Mouse (Mus musculus): Measurements from ENCODE around the gene Coro6.

Coro6 gene

GRCm38 (mm10) chr11:77462283-77463100 lies at the start of gene Coro6:
Gene Coro6 (plus strand): TSS chr11:77462411.
- ChIA-PET CTCF (interaction anchor here in 3 of 4 experiments (0.5 to 1.7 kb wide), 4 partner anchors 16 to 465 kb away, joined by 3 to 5 read pairs (median 4); no protein-coding TSS in a partner anchor), POLR2A (interaction anchor here in 2 of 4 experiments (0.7 to 3.2 kb wide), 6 partner anchors 13 to 50 kb away, joined by 3 to 16 read pairs (median 3); partner anchors contain the start of gene Git1 (in 1 of the 2))

GRCm38 (mm10) chr11:77414141-77414839 lies 47.9 kb upstream of the Coro6 start:
- ChIA-PET CTCF (no interaction called here), POLR2A (no interaction called here)

GRCm38 (mm10) chr11:77416212-77417000 lies 45.8 kb upstream of the Coro6 start:
- POLR2A ChIA-PET, result no interaction called here
- CTCF ChIA-PET, result interaction anchor here in 1 of 4 experiments (0.6 kb wide), 1 partner anchor 18 kb away, joined by 3 read pairs; no protein-coding TSS in a partner anchor

DNA sequence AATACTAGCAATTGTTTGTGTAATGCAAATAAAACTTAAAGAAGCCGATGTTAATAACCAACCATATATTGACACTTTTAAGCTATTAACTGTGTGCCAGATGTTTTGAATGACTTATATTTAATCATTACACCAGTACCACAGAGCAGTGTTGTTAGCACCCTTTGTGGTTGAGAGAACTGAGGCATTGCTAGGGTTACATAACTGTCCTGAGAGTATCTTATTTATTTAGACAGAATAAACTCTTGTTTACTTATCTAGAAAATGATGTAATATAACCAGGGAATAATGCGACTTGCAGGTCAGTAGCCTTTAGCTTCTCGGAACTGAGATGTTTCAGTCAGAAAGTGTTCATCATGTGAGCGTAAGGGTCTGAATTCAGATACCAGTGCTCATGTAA lies 44.2 kb upstream of the Coro6 start:
- ChIA-PET CTCF (interaction anchor here in 2 of 4 experiments (0.6 to 0.7 kb wide), 2 partner anchors 23 to 211 kb away, joined by 3 read pairs; no protein-coding TSS in a partner anchor), POLR2A (no interaction called here)

DNA sequence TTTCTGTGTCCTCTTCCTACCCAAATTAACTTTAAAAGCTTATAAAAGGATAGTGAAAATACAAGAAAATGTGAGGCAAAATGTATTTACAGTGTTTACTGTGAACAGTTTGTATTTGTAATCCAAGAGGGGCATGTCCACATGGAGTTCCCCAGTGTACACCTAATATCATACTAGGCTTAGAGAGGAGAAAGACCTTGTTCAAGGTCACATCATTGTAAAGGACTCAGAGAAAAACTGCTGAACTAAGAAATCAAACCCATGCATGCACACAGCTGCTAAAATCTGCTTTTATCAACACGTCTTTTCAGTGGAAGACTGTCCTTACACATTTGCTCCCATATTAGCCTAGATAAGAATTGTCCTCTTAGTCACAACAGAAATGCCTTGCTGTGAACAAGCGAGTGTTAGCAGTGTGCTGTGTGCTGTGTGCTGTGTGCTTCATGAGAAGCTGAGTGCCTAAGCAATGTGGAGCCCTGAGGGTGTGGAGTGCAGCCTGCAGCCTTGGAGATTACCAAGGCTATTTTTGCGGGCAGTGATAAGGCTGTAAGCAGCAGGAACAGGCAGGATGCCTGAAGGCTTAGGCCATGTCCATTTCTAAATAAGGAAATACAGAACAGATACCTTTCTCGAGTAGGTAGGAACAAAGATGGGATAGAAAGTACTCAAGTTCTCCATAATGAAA lies 38.9 kb upstream of the Coro6 start:
- POLR2A ChIA-PET, result no interaction called here
- CTCF ChIA-PET, result interaction anchor here in 2 of 4 experiments (0.5 to 0.6 kb wide), 2 partner anchors 34 to 76 kb away, joined by 3 to 4 read pairs; no protein-coding TSS in a partner anchor

GRCm38 (mm10) chr11:77428446-77428845 lies 33.8 kb upstream of the Coro6 start:
- CTCF ChIA-PET, result interaction anchor here in 1 of 4 experiments (1.0 kb wide), 1 partner anchor 18 kb away, joined by 3 read pairs; no protein-coding TSS in a partner anchor
- POLR2A ChIA-PET, result no interaction called here

GRCm38 (mm10) chr11:77437026-77437425 lies 25.2 kb upstream of the Coro6 start:
- POLR2A ChIA-PET, result no interaction called here
- CTCF ChIA-PET, result interaction anchor here in 1 of 4 experiments (1.5 kb wide), 1 partner anchor 10 kb away, joined by 3 read pairs; no protein-coding TSS in a partner anchor

DNA sequence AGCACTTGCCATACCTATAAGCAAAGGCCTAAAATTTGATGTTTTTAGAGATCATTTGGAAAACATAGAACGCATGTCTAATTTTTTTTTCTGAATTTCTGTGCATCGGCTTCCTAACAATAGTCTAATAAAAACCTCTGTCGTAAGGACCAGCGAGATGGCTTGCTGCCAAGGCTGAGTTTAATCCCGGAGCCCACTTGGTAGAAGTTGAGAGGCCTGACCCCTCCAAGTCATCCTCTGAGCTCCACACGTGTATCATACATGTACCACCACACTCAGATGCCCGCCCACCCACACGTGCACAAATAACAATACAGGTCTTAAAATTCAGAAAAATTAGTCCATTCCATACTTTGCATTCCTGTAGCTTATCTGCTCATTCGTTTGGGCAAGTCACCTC lies 22.1 kb upstream of the Coro6 start:
- CTCF ChIA-PET, result interaction anchor here in 1 of 4 experiments (1.3 kb wide), 1 partner anchor 29 kb away, joined by 3 read pairs; no protein-coding TSS in a partner anchor
- POLR2A ChIA-PET, result interaction anchor here in 2 of 4 experiments (0.6 to 1.3 kb wide), 4 partner anchors 13 to 998 kb away, joined by 3 to 7 read pairs (median 4); no protein-coding TSS in a partner anchor

DNA sequence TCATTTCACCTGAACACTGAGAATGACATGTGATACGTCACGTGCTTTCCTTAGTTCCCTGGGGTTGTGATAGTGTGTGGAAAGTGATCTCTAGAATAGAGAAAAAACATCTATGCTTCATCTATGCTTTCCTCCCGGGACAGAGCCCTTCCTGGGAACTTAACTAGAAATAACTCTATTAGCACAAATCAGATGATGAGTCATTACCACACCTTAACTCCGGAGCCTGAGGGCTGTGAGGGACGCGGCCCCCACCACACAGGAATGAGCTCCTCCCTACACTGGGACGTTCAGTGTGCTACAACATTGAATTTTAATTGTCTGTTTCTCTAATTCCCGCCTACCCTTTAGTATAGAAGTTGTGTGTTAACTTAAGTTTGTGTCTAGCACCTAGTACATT lies 21.2 kb upstream of the Coro6 start:
- POLR2A ChIA-PET, result interaction anchor here in 1 of 4 experiments (0.6 to 1.3 kb wide), 3 partner anchors 12 to 757 kb away, joined by 3 to 4 read pairs (median 3); no protein-coding TSS in a partner anchor
- CTCF ChIA-PET, result interaction anchor here in 2 of 4 experiments (0.6 to 1.3 kb wide), 3 partner anchors 23 to 347 kb away, joined by 3 to 11 read pairs (median 3); no protein-coding TSS in a partner anchor

- ChIA-PET CTCF (interaction anchor here in 1 of 4 experiments (0.8 kb wide), 1 partner anchor 228 kb away, joined by 3 read pairs; no protein-coding TSS in a partner anchor), POLR2A (no interaction called here)
Measured at GRCm38 (mm10) chr11:77442186-77443170, 19.7 kb upstream of the Coro6 start.

DNA sequence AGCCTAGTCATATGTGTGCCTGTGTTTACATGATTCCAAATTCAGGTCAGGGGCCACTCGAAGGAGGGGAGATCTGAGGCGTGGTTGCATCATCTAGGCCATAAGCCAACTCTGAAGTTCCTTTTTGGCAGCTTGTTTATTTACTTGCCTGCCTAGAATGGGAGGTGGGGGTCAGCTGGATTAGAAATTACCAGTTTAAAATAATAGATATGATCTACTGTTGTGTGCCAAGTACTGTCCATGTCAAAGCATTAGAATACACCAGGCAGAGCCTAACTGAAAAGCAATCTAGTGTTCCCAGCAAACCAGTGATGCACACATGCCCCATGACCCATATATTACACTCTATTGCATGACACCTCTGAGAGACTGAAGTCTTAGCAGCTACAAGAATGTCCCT lies 17.3 kb upstream of the Coro6 start:
- CTCF ChIA-PET, result interaction anchor here in 2 of 4 experiments (1.6 to 2.5 kb wide), 2 partner anchors 23 to 133 kb away, joined by 4 to 23 read pairs; no protein-coding TSS in a partner anchor

GRCm38 (mm10) chr11:77446628-77447041 lies 15.6 kb upstream of the Coro6 start:
- POLR2A ChIA-PET, result interaction anchor here in 3 of 4 experiments (0.6 to 2.4 kb wide), 19 partner anchors 9 to 683 kb away, joined by 3 to 16 read pairs (median 3); partner anchors contain the start of genes Coro6 (in 1 of the 3), Gosr1 (in 1 of the 3) and Ssh2 (in 1 of the 3)
- CTCF ChIA-PET, result interaction anchor here (0.6 to 2.5 kb wide), 39 partner anchors 9 to 683 kb away, joined by 3 to 23 read pairs (median 3); partner anchors contain the start of genes Gosr1 (in 1 of the 4) and Ssh2 (in 1 of the 4)

More for the DNA sequence above, 17.3 kb upstream of the Coro6 start:
- POLR2A ChIA-PET, result interaction anchor here in 1 of 4 experiments (0.6 to 1.3 kb wide), 3 partner anchors 9 to 55 kb away, joined by 3 to 4 read pairs (median 3); no protein-coding TSS in a partner anchor

DNA sequence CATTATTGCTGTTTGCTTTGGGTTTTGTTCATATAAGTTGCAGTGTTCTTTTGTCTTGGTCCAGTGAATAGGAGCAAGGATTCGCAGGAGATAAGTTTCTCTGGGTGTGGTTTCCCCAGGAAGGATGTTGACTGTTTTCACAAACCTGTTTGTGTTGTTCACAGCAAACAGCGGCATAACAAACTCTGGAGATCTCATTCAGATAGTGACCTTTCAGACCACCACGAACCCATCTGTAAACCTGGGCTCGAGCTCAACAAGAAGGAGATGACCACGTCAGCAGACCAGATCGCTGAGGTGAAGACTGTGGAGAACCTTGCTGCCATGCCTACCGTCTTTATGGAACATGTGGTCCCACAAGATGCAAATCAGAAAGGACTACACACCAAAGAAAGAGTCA lies 13.0 kb upstream of the Coro6 start:
- POLR2A ChIA-PET, result interaction anchor here in 1 of 4 experiments (1.2 to 1.6 kb wide), 2 partner anchors 13 to 21 kb away, joined by 3 read pairs; partner anchors contain the start of gene Coro6
- CTCF ChIA-PET, result no interaction called here

GRCm38 (mm10) chr11:77451670-77452069 lies 10.5 kb upstream of the Coro6 start:
- POLR2A ChIA-PET, result no interaction called here
- CTCF ChIA-PET, result no interaction called here

- POLR2A ChIA-PET, result interaction anchor here in 1 of 4 experiments (1.5 to 2.0 kb wide), 2 partner anchors 8 to 12 kb away, joined by 4 read pairs; no protein-coding TSS in a partner anchor
Measured at GRCm38 (mm10) chr11:77453388-77453787, 8.8 kb upstream of the Coro6 start.

More at GRCm38 (mm10) chr11:77453388-77453787, 8.8 kb upstream of the Coro6 start:
- CTCF ChIA-PET, result no interaction called here

All from embryonic stem cell, embryonic (primary cell).